Mouse (Mus musculus) CH12.LX (cell line): ENCODE measurements around the gene Tmem206. TPM values are rescaled to one million over a fixed set of nuclear protein-coding genes. Genes with fewer than 3 reads are reported as not detected.

Experiments used
- DNase-seq: peaks from one replicate; pipeline ENCODE4 v3.0.0-alpha.2; 2013; ENCODE audit errors: extremely low read depth
- H3K27ac ChIP-seq: 2 replicates; pipeline ENCODE4 v1.5.1; 2012; ENCODE audit warnings: low read depth, mild to moderate bottlenecking, control low read depth, moderate library complexity; ENCODE audit not compliant: insufficient read depth
- H3K27me3 ChIP-seq: replicated peaks from 2 replicates; pipeline ENCODE3; 2012; ENCODE audit warnings: inconsistent platforms
- H3K36me3 ChIP-seq, 2 experiments: replicated peaks in 1 of 2; 2 replicates each; pipeline versions ENCODE3 to v1.6.1; 2012; ENCODE audit warnings: inconsistent platforms in 1 of 2, low read length in 1 of 2, mild to moderate bottlenecking in 1 of 2, mixed read lengths in 1 of 2, moderate library complexity in 1 of 2; ENCODE audit not compliant: control insufficient read depth in 1 of 2, insufficient read depth in 1 of 2
- H3K4me1 ChIP-seq, 2 experiments: 2 replicates each; pipeline ENCODE4 v1.6.1; 2012; ENCODE audit warnings: inconsistent platforms in 1 of 2, moderate library complexity in 1 of 2; ENCODE audit not compliant: insufficient read depth in 2 of 2, control insufficient read depth in 1 of 2
- H3K4me2 ChIP-seq: 2 replicates; pipeline ENCODE4 v1.6.1; 2012; ENCODE audit warnings: low read depth, mild to moderate bottlenecking, control low read depth; ENCODE audit not compliant: poor library complexity, insufficient read depth, severe bottlenecking
- H3K4me3 ChIP-seq, 3 experiments: fragments of 150-350 bp in 1 of 3; sonication (generic) in 1 of 3; replicated peaks in 1 of 3; 2 replicates each; pipeline versions ENCODE3 to v1.5.1; 2011 to 2012; ENCODE audit warnings: low read depth in 2 of 3, low read length in 2 of 3, mild to moderate bottlenecking in 2 of 3, moderate library complexity in 2 of 3, control low read depth in 1 of 3, improper control_type of control experiment in 1 of 3, inconsistent platforms in 1 of 3, mixed read lengths in 1 of 3; ENCODE audit not compliant: poor library complexity in 1 of 3
- H3K79me2 ChIP-seq: replicated peaks from 2 replicates; pipeline ENCODE4 v1.6.1; 2012; ENCODE audit warnings: mild to moderate bottlenecking, moderate library complexity; ENCODE audit not compliant: control insufficient read depth, poor library complexity, insufficient read depth, severe bottlenecking; ENCODE audit errors: extremely low read depth
- H3K9ac ChIP-seq: 2 replicates; pipeline ENCODE4 v1.6.1; 2012; ENCODE audit warnings: low read depth, mild to moderate bottlenecking, control low read depth, moderate library complexity; ENCODE audit not compliant: insufficient read depth
- H3K9me3 ChIP-seq: replicated peaks from 2 replicates; pipeline ENCODE3; 2012; ENCODE audit warnings: low read length, inconsistent platforms, mixed read lengths
- ELF1 ChIP-seq: IDR thresholded peaks from 2 replicates; pipeline ENCODE4 v1.6.1; 2014; ENCODE audit warnings: low read depth, mild to moderate bottlenecking, inconsistent platforms, low read length, improper control_type of control experiment
- GABPA ChIP-seq: IDR thresholded peaks from 2 replicates; pipeline ENCODE4 v1.6.1; 2012; ENCODE audit warnings: low read depth, low read length, improper control_type of control experiment, inconsistent platforms; ENCODE audit not compliant: insufficient replicate concordance
- JUN ChIP-seq: IDR thresholded peaks from 2 replicates; pipeline ENCODE4 v1.6.1; 2011; ENCODE audit warnings: low read depth, mild to moderate bottlenecking, low read length, improper control_type of control experiment, moderate library complexity; ENCODE audit not compliant: insufficient read depth
- KAT2A ChIP-seq: IDR thresholded peaks from 2 replicates; pipeline ENCODE4 v1.6.1; 2012; ENCODE audit warnings: low read length, improper control_type of control experiment, inconsistent platforms; ENCODE audit not compliant: insufficient replicate concordance
- MAFK ChIP-seq: IDR thresholded peaks from 2 replicates; pipeline ENCODE4 v1.6.1; 2011; ENCODE audit warnings: low read length, improper control_type of control experiment; ENCODE audit not compliant: insufficient replicate concordance
- MAX ChIP-seq: IDR thresholded peaks from 2 replicates; pipeline ENCODE4 v1.6.1; 2011; ENCODE audit warnings: low read length, improper control_type of control experiment
- MEF2A ChIP-seq: IDR thresholded peaks from 2 replicates; pipeline ENCODE4 v1.6.1; 2014; ENCODE audit warnings: low read depth, mild to moderate bottlenecking, inconsistent platforms, low read length, improper control_type of control experiment, borderline replicate concordance
- MXI1 ChIP-seq: IDR thresholded peaks from 2 replicates; pipeline ENCODE4 v1.6.1; 2011; ENCODE audit warnings: mild to moderate bottlenecking, low read depth, low read length, improper control_type of control experiment
- NRF1 ChIP-seq: IDR thresholded peaks from 2 replicates; pipeline ENCODE4 v1.6.1; 2014; ENCODE audit warnings: low read depth, mild to moderate bottlenecking, inconsistent platforms, low read length, improper control_type of control experiment, moderate library complexity
- PAX5 ChIP-seq: IDR thresholded peaks from 2 replicates; pipeline ENCODE4 v1.6.1; 2012; ENCODE audit warnings: low read length, inconsistent platforms, mixed read lengths
- POLR2A ChIP-seq: IDR thresholded peaks from 2 replicates; pipeline ENCODE4 v1.6.1; 2011; ENCODE audit warnings: low read depth, mild to moderate bottlenecking, improper control_type of control experiment, low read length
- SMC3 ChIP-seq: IDR thresholded peaks from 2 replicates; pipeline ENCODE4 v1.6.1; 2011; ENCODE audit warnings: low read depth, low read length, improper control_type of control experiment
- TCF12 ChIP-seq: IDR thresholded peaks from 2 replicates; pipeline ENCODE4 v1.6.1; 2014; ENCODE audit warnings: low read depth, mild to moderate bottlenecking, inconsistent platforms, low read length, improper control_type of control experiment
- USF2 ChIP-seq: conservative IDR thresholded peaks from 2 replicates; pipeline ENCODE4 v1.6.1; 2011; ENCODE audit warnings: low read depth, low read length, improper control_type of control experiment
- ZKSCAN1 ChIP-seq: IDR thresholded peaks from 2 replicates; pipeline ENCODE4 v1.6.1; 2012; ENCODE audit warnings: low read depth, inconsistent platforms, low read length, improper control_type of control experiment, borderline replicate concordance
- ZMIZ1 ChIP-seq: IDR thresholded peaks from 2 replicates; pipeline ENCODE4 v1.6.1; 2012; ENCODE audit warnings: low read depth, mild to moderate bottlenecking, inconsistent platforms, low read length, improper control_type of control experiment
- dilution Hi-C: fragments of 300-500 bp; cut with MboI; formaldehyde crosslinking; loops from 2 replicates; pipeline ENCODE4 v1.14.3; 2020; ENCODE audit warnings: low sequenced_read_pairs; ENCODE audit not compliant: extremely low pct_unique_long_range_greater_than_20kb, extremely low pct_ligation_motif_present
- in situ Hi-C: fragments of 300-500 bp; cut with MboI; formaldehyde crosslinking; loops from 3 replicates; pipeline ENCODE4 v1.14.3; 2019; ENCODE audit warnings: low sequenced_read_pairs, low pct_ligation_motif_present, low pct_unique_long_range_greater_than_20kb, mixed read lengths
- polyA plus RNA-seq: library from polyadenylated mRNA; unstranded; fragments of >175 nt; gene quantifications from 2 replicates; pipeline ENCODE4 v1.2.1, GENCODE M21; 2012; ENCODE audit warnings: low read depth; ENCODE audit not compliant: insufficient read length
- total RNA-seq, 2 experiments: library from RNA; depleted of rRNA; stranded (reverse); fragments of 300-350 nt in 1 of 2; fragments of >200 nt in 1 of 2; gene quantifications; 2 replicates each; pipeline ENCODE4 v1.2.3; 2012 to 2014

Gene Tmem206
- total and polyA plus RNA-seq, 3 experiments: 13.1 to 16.4 (median 15.4) TPM

DNA sequence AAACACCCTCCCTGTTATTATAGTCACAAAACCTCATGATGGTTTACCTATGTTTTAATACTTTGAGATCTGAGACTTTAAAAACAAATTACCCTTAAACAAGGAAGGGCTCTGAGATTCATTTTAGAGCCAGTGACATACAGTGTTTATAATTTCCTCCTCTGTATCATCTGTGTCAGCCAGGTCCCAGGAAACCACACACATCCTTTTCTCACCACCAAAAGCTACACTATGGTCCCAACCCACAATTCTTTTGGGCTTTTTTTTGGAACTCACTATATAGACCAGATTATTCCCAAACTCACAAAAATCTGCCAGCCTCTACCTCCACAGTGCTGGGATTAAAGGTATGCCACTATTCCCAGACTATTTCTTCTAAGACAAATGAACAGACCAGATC, 43.4 kb downstream of the Tmem206 start:
- Histone ChIP-seq H3K27me3 (no peaks in the 10 kb centered on the region), H3K4me2 (no peak overlapping the region), H3K4me3 (no peak overlapping the region), H3K4me1 (peaks cover 0 to 7% of the 10 kb centered on the region in 2 experiments; a peak in 1 of 4 replicates), H3K36me3 (peaks cover 29 to 65% of the 10 kb centered on the region in 2 experiments), H3K27ac (no peak overlapping the region), H3K9me3 (no peaks in the 10 kb centered on the region), H3K79me2 (0 out of 2 replicates have a peak, but pooled peaks cover 2% of the 10 kb centered on the region), H3K9ac (no peak overlapping the region)
- TF ChIP-seq ZMIZ1 (no peak), ZKSCAN1 (no peak), ELF1 (no peak), JUN (no peak), GABPA (no peak)
- DNase-seq: no peak
- dilution Hi-C loops (no loop called here), in situ Hi-C loops (no loop called here)

GRCm38 (mm10) chr1:191374993-191375643, 49.4 kb downstream of the Tmem206 start:
- dilution Hi-C loops (no loop called here), in situ Hi-C loops (no loop called here)
- TF ChIP-seq MAX: no peak
- TF ChIP-seq NRF1: no peak
- no peak for TF ChIP-seq ZKSCAN1
- no peak for TF ChIP-seq ZMIZ1
- no peak for TF ChIP-seq GABPA
- TF ChIP-seq KAT2A: no peak
- no peak for TF ChIP-seq POLR2A
- TF ChIP-seq PAX5: no peak
- no peak for TF ChIP-seq SMC3
- no peak for TF ChIP-seq MEF2A
- TF ChIP-seq MXI1: no peak
- TF ChIP-seq MAFK: no peak
- TF ChIP-seq TCF12: no peak
- no peak for TF ChIP-seq USF2
- Histone ChIP-seq H3K36me3 (peaks cover 7 to 28% of the 10 kb centered on the region in 2 experiments), H3K27me3 (no peaks in the 10 kb centered on the region), H3K9me3 (no peaks in the 10 kb centered on the region), H3K4me2 (no peak overlapping the region), H3K4me3 (no peak overlapping the region), H3K79me2 (peaks cover 32% of the 10 kb centered on the region), H3K27ac (no peak overlapping the region), H3K9ac (no peak overlapping the region), H3K4me1 (no peaks in the 10 kb centered on the region)
- DNase-seq: no peak
